Mouse (Mus musculus): ENCODE results near the gene Thg1l.

Gene Thg1l

DNA sequence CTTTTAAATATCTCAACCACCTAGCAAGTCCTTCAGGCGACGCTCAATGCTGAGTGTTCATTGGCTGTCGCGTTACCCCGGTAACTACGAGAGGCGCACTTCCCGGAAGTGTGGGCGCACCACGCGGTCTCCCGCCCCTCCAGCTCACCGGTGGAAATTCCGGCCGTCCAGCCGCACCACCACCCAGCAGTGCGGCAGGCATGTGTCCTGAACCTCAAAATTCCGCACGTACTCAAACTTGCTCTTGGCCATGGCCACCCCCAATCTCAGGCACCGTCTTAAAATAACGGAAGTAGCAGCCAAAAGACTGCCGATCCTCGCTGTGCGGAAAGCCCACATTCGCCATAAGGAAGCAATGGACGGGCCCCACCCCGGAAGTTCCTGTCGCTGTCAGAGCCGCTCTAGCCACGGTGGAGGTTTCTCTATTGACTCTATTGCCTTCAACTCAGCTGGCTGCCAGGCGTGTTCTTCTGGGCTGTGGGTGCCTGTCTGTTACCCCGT lies at the start of gene Thg1l:
TSS of gene Thg1l (minus strand) at position 368 of the 501 bp plus-strand sequence.
- DNase-seq = peak; percentile 89 to 91

DNA sequence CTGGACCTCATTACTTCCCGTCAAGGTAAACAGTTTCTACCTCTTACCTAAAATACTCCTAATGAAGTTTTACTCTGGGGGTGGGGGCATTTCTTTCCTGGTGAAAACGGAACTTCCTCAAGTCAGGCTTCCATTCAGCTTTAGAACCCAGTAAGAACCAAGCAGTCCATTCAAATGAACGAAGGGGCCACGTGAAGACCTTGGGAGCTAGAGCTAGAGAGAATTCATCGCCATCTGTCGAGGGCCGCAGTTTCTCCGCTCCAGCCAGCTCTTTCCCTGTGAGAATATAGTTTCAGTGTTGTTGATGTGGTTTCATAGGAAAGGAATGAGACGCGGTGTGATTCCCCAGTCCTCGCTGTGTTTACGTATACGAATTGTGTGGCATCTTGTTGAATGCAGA lies 36.8 kb upstream of the Thg1l start:
- no peak for DNase-seq

DNA sequence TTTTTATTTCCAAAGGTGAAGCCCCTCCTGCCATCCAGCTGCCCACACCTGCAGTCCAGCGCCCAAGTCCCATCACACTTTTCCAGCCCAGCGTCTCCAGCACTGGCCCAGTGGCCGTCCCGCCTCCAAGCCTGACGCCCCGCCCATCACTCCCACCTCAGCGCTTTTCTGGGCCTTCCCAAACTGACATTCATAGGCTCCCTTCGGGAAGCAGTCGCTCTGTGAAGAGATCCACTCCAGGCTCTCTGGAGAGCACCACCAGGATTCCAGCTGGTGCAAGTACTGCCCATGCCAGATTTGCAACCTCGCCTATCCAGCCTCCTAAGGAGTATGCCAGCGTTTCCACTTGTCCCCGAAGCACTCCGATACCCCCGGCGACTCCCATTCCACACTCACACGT lies 36.3 kb upstream of the Thg1l start:
- DNase-seq = no peak

DNA sequence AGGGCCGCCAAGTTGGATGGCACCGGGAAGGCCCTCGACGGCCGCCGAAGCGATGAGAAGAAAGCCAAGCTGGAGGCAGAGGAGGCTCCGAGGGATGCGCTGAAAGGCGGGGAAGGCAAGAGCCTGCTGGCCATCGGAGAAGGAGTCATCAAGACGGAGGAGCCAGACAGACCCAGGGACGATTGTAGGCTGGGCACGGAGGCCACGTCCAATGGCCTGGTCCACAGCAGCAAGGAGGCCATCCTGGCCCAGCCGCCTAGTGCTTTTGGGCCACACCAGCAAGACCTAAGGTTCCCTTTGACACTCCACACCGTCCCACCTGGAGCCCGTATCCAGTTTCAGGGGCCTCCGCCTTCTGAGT lies 25.6 kb upstream of the Thg1l start:
- DNase-seq = no peak

DNA sequence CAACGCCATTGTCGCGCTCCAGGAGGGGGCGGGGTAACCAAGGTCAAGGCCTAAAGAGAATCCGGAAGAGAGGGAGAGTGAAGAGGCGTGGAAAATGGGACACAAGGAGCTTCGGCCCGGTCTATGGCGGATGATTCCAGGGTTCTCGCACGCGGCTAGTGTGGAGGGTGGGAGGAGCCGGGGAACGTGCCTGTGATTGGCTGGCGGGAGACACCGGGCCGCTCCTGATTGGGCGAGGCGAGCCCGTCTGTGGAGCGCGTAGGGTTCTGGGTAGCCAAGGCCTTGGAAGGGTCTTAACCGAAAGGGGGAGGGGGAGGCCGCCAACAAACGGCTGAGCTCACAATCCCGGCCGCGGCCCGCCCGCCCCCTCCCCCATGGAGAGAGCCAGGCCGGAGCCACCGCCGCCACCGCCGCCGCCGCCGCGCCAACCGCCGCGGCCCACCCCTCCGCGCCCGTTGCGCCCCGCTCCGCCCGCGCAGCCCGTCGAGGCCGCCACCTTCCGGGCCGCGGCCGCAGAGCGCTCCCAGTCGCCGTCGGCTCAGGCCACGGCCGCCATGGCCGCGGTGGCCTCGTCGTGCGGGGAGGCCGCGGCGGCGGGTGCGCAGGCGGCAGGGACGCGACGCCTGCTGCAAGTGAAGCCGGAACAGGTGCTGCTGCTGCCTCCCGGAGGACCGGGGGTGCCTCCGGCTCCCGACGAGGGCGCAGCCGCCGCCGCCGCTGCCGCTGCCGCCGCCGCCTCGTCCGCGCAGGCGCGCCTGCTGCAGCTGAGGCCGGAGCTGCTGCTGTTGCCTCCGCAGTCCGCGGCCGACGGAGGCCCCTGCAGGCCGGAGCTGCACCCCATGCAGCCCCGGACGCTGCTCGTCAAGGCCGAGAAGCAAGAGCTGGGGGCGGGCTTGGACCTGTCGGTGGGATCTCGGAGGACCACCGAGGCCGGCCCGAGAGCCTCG lies 24.9 kb upstream of the Thg1l start, which contains the start of gene Sox30:
TSS of gene Sox30 (plus strand) at position 365 of the 947 bp plus-strand sequence.
- peak; percentile 10 to 14 for DNase-seq

DNA sequence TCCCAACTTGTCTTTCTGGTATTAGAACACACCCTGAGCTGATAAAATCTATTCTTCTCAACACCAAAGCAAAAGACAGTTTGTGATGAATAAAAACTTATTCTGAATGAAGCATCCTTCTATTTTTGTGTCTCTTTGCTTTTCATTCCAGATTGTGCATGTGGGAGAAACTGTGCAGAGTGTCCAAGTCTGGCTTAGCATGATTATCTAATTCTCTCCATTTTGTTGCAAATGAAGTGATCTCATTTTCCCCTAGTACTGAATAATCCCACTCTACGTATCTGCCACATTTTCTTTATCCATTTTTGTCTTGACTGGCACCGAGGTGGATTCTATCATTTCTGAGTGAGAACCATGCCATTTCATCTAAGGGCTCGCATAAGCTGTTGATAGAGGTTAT lies 20.8 kb upstream of the Thg1l start:
- DNase-seq = no peak

DNA sequence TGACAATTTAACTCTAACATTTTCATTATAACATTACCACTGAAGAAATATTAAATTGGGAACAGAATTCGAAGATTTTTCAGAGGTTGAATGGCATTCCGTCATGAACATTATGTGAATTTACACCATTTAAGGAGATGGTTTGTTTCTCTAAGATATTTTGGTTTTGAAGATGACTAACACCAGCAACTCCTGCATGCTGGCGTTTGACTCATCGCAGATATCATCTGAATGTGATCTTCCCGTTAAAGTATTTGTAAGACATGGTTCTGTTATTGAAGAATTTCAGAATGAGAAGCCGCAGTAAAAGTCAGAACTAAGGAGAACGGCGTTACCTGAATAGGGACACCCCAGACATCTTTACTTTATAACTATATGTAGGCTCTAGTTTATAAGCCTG lies 19.2 kb upstream of the Thg1l start:
- DNase-seq = no peak

DNA sequence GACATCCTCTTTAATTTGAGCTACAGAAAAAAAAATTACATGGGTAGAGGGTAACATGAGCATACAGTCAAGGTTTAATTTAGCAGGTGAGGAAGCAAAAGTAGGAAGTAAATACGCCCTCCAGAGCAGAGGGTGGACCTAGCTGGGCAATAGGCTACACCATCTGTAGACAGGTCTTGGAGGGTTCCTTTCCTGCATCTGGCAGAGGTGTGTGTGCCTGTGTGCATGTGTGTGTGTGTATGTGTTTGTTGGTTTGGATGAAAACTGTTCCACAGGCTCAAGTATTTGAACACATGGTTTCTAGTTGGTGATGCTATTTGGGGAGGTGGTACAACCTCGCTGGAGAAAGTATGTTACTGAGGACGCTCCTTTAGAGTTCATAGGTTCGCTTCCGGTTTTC lies 18.3 kb upstream of the Thg1l start:
- DNase-seq = no peak

DNA sequence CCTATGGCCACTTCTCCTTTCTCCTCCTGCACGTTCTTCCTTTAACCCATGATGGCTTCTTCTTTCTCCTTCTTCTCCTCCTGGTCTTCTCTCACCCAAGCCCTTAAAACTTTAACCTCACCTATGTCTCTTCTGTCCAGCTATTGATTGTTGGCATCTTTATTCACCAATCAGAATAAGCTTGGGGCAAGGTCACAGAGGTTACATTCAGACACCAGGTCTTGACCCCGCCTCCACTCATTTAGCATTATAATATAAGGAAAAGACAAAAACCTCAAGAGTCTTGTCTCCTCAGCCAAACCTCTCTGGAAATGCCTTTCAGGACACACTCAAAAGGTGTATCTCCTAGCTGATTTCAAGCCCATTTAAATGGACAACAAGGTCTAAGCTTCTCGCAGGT lies 13.2 kb upstream of the Thg1l start:
- DNase-seq = no peak

DNA sequence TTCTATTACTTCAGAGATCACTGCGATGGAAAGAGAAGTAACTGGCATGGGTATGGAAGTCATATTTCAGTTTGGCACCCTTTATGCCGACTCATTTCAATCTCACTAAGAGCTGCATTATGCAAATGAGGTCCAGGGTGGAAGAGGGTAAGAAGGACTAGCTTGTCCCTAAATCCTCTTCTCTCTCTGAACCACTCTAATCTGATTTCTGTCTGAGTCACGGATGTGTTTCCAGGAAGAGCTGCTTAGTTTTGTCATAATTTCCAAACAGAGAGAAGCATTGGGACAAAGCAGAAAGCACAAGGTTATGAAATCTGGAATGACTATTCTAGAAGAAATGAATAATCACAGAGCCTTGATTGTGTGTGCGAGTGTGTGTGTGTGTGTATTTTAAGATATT lies 11.6 kb upstream of the Thg1l start:
- DNase-seq = no peak

DNA sequence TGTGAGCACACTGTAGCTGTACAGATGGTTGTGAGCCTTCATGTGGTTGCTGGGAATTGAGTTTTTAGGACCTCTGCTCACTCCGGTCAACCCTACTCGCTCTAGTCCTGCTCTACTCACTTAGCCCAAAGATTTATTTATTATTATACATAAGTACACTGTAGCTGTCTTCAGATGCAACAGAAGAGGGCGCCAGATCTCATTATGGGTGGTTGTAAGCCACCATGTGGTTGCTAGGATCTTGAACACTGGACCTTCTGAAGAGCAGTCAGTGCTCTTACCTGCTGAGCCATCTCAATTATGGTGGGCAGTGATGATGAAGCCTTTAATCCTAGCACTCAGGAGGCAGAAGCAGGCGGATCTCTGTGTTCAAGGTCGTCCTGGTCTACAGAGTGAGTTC lies 4.7 kb upstream of the Thg1l start:
- no peak for DNase-seq

DNA sequence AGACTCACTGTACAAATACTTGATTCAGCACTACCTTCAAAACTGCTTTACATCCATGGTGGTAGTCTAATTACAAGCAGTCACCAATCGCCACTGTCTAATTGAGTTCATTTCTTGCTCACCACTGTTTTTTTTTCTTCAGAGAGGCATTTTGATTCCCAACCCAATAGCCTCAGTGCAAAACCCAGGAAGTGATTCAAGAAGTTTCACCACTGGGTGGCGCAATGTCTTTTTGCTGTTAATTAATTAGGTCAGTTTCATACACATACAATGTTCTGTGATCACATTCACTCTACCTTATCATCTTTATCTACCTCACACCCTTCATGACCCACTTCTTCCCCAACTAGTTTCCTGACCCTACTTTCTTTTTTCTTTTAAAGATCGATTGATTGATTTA lies 4.3 kb upstream of the Thg1l start:
- DNase-seq = no peak

DNA sequence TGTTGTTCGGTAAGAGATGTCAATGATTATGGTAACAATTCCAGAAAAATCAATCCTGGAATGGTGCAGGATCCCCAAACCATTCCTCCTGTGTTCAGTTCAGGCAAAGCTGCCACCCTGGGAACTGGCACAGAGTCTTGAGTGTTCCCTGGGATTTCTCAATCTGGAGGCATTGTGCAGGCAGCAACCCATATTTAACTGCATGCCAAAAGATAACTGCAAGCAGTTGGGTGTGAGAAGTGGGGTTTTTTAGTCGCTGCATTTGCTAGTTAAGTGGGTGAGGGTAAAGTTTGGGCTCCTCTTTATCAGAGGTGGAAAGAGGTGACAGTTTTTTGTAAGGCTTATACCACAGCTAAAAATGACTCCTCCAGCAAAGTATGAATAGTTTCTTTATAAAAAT lies 7.8 kb downstream of the Thg1l start:
- DNase-seq = no peak

DNA sequence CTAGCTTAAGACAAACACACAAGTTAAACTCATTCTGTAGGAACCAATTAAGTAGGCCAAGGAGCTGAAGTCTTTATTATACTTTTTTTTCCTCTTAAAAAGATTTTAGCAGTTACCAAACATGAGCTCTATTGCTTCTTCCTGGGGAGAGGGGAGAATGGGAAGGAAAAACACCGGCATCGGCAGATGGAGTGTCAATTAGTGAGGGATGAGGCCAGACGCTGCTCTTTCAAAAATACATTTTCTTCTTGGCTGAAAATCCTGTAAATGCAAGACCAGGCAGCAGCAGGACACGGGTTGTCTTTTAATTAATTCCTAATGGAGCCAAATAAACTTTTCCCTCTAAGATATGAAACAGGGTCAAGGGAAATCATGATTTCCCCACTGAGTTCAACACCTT lies 8.5 kb downstream of the Thg1l start:
- no peak for DNase-seq

DNA sequence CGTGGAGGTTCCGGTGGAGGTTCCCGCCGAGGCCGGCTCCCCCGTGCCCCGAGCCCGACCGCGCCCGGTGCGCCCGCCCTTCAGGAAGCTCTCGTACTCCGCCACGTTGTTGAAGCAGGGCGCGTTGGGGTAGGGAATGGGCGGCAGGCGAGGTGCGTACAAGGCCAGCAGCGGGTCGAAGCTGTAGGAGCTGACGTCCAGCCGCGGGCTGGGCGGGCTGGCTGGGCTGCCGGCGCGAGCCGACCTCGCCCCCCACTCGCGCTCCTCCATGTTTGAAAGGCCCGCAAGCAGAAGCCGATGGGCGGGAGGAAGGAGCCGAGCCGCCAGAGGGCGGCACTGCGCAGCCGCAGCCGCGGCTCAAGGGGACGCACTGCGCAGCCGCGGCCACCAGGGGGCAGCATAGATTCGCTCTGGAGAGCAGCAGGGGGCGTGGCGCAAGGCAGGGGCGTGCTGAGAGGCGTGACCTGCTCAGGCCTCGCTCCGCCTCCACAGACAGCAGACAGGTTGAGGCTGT lies 10.6 kb downstream of the Thg1l start, which contains the start of gene Lsm11:
TSS of gene Lsm11 (minus strand) at position 293 of the 514 bp plus-strand sequence.
- peak; percentile 94 to 99 for DNase-seq

DNA sequence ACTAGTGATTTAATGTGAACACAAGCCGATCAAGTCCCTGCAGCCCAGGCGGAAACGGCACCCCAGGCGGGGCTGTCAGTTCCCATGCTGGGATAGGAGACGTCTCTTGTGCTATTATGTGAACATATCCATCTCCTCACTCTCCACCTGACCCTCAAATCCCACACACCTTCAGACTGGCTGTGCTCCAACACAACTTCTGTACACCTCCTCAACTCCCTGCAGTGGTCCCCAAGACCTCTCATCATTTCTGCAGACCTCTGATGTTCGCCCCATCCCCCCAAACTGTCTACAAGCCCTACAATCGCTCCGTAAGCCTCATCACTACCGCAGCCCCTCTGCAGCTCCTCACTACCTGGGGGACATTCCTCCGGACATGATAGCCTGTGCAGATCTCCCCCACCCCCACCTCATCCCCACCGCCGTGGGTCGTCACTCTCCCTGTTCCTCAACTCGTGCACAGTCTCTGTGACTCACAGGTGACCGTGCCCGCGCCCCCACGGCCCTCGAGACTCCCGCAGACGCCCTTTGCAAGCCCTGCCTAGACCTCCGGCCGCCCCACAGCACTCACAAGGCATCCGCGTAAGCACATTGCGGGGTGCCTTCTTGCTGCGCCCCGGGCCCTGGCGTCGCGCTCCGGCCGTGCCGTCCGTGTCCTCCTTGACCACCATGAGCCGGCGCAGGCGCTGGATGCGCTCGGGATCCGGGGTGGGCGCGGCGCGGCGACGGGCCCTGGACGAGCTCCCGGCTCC lies 11.2 kb downstream of the Thg1l start:
- peak; percentile 30 to 35 for DNase-seq

DNA sequence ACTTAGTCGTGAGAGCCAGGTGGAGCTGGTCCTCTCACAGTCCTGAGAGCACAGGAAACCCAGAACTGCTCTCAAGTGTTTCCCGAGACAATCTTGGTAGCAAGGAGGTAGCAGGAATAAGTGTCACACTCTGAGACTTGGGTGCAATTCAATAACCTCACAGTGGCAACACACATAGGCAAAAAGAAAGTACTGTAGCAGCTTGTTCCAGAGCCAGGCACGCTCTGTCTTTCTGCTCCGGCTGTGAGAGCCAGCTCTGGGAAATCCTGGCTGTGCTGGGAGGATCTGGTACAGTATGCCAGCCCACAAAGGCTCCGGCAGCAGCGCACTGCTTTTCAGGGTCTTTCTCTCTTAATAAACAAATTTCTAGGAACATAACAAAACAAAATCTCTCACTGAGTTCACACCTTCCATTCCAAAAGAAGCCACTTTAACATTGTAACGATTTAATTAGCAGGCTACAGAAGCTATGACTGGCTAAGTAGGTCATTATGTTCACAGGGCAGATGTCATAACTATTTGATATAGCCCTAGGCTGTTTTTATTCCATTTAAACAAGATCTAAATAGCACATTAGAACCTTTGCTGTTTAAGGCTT lies 12.1 kb downstream of the Thg1l start:
- DNase-seq = peak; percentile 49 to 52

DNA sequence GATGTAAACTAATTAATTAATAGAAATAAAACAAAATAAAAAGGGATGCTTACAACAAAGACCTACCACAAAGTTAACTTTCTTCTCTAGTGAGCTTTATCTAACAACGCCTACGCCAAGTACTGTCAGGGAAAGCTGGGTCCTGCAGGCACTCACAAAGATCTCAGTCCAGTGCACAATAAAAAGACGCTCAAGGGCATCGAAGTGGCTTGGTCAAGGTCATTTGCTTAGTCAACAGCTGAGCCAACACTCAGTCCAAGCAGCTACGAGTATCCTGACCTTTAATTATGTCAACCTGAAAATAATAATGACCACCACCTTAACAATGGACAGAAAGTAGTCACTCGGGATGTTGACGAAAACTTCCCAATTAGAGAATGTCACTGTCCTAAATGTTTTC lies 13.0 kb downstream of the Thg1l start:
- no peak for DNase-seq

DNA sequence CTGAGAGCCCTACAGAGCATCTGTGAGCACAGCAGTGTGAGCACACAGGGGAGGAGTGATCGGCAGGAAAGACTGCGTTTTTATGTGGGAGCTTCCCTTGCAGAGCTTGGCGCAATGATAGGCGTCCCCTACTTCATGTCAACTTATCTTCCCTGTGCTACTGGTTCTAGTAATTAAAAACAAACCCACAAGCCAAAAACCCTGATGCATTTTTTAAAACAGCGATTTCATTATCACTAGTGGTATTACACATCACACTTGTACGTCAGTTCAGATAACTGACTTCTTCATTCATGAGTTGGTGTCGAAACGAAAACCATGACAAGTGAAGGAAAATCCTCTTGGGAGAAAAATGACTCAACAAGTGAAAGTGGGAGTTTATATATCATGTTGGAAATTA lies 16.4 kb downstream of the Thg1l start:
- no peak for DNase-seq

DNA sequence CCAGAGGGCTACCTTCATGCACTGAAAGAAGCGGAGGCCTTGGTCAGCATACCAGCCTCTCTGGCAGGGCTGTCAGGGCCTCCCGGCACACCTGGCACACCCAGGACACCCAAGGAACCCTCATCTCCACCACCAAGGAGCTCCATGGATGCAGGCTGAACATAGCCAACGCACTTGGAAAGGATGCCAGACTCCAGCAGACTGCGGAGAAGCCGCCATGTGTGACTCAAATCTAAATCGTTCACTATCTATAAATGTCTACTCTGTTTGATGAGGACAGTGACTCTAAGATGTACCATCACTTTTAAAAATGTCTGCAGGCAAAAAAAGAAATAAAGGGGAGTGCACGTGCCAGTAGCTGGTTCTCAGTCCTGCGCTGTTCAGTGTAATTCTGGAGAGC lies 17.8 kb downstream of the Thg1l start:
- DNase-seq = no peak

DNA sequence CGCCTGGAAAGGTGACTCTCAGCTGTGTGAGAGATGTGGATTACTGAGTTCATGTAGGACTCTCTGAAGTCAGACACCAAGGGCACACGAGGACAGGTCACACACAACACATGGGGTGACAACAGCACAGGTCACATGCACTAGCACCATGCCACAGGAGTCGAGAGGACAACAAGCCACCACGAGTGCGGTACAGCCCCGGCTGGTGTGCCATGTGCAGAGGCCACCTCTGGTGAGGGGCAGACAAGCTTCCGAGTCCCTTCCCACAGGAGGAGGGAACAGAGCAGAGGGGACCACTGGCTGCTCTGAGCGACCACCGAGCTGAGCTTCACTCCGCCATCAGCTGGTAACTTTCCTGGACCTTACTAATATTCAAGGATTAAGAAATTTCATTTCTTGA lies 22.5 kb downstream of the Thg1l start:
- no peak for DNase-seq

DNA sequence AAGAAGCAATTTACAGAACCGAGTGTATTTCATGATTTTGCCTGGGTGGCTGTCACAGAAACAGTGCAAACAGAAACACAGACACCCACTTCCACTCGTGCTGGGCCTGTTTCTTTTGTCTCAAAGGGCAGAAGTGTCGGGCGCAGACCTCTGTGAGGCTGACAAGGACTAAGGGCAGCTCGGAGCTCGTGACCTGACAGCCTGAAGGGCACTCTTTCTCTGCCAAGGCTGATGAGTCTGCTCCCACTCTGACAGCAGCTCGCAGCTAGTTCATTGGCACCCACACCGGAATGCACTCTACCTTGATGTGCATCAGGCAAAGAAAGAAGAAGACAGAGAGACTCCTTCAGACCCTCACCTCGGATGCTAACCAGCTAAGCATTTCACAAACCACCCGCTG lies 25.8 kb downstream of the Thg1l start:
- DNase-seq = no peak

DNA sequence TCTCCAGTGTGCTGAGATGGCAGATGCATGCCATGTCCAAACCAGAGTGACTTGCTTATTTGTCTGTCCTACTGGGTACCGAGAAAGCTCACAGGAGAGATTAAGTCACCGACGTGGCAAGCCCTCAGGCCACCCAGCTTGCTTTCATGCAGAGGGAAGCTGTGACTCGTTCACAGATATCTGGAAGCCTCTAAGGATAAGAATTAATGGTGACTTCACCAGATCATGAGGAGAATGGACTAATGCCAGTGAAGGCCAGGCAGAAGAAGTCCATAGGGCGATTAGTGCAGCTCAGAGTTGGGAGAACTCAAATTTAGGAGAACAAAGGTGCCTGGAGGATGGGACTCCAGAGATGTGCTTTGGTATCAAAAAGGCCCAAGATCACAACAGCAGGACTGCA lies 27.8 kb downstream of the Thg1l start:
- DNase-seq = no peak

Measured in cerebellum, adult 18-20 months (tissue).